Mouse (Mus musculus) erythroblast, adult 5-6 weeks (primary cell): ENCODE data around the gene Txndc9. TPM values are rescaled to one million over a fixed set of nuclear protein-coding genes. Genes with fewer than 3 reads are reported as not detected.
"Not testable (repeated sequence)": the region's sequence is repeated elsewhere in the genome, so short reads cannot be mapped to it uniquely, and the experiment has no call there.

ENCODE experiments used
- ATAC-seq: replicated peaks from 2 replicates; pipeline ENCODE4 v1.8.0; 2016; ENCODE audit warnings: moderate number of reproducible peaks, mild to moderate bottlenecking, moderate TSS enrichment, inconsistent platforms; ENCODE audit not compliant: poor library complexity, low FRiP score, severe bottlenecking
- total RNA-seq, 2 experiments: library from RNA; stranded (forward) in 1 of 2; stranded (reverse) in 1 of 2; fragments of 150-400 nt in 1 of 2; fragments of 200-764, 138-1000 nt in 1 of 2; gene quantifications; 2 replicates each; pipeline versions ENCODE4 v1.2.3 to v1.2.4; 2015 to 2017; ENCODE audit warnings: low replicate concordance in 2 of 2

The Txndc9 gene
- total RNA-seq, 2 experiments from 2014 or later, result 24.0 to 30.1 TPM

- ATAC-seq, result no peak
Measured at GRCm38 (mm10) chr1:37984326-37984725, 13.4 kb downstream of the Txndc9 start.

GRCm38 (mm10) chr1:37977303-37977702, 20.4 kb downstream of the Txndc9 start:
- no peak for ATAC-seq

GRCm38 (mm10) chr1:37976666-37977065, 21.0 kb downstream of the Txndc9 start:
- ATAC-seq, result not testable (repeated sequence)

GRCm38 (mm10) chr1:37971520-37971919, 26.2 kb downstream of the Txndc9 start:
- ATAC-seq, result no peak

- no peak for ATAC-seq
Measured at GRCm38 (mm10) chr1:37968746-37969145, 28.9 kb downstream of the Txndc9 start.

GRCm38 (mm10) chr1:37965571-37965970, 32.1 kb downstream of the Txndc9 start:
- ATAC-seq, result no peak

GRCm38 (mm10) chr1:37959486-37959885, 38.2 kb downstream of the Txndc9 start:
- ATAC-seq, result no peak

GRCm38 (mm10) chr1:37958516-37958915, 39.2 kb downstream of the Txndc9 start:
- no peak for ATAC-seq

GRCm38 (mm10) chr1:37957659-37958058, 40.0 kb downstream of the Txndc9 start, which contains the start of gene Lyg1:
Lyg1 (minus strand) TSS chr1:37957759.
- ATAC-seq, result no peak

GRCm38 (mm10) chr1:37956690-37957431, 40.8 kb downstream of the Txndc9 start:
- no peak for ATAC-seq

- no peak for ATAC-seq
Measured at GRCm38 (mm10) chr1:37955251-37955650, 42.4 kb downstream of the Txndc9 start.

GRCm38 (mm10) chr1:37954786-37955185, 42.9 kb downstream of the Txndc9 start:
- ATAC-seq, result no peak

GRCm38 (mm10) chr1:37948906-37949305, 48.8 kb downstream of the Txndc9 start:
- ATAC-seq, result no peak

Other genes with a start within 250 kb of the Txndc9 start
- gene Tsga10, start 131.5 kb downstream of the Txndc9 start, total RNA-seq (2015; ENCODE audit: low replicate concordance), result 1.3 and 2.5 TPM in 2 replicates
- gene Tsga10, start 131.5 kb downstream of the Txndc9 start, total RNA-seq (2017; ENCODE audit: low replicate concordance), result 2.9 and 5.2 TPM in 2 replicates
- gene Lipt1, start 126.2 kb downstream of the Txndc9 start, total RNA-seq (2015; ENCODE audit: low replicate concordance), result 0.63 TPM in 1 of 2 replicates, not detected in the other
- not detected in 2 replicates for gene Lipt1, start 126.2 kb downstream of the Txndc9 start, total RNA-seq (2017; ENCODE audit: low replicate concordance)
- gene Mitd1, start 107.5 kb downstream of the Txndc9 start, total RNA-seq (2015; ENCODE audit: low replicate concordance), result 10.4 and 24.9 TPM in 2 replicates
- gene Mitd1, start 107.5 kb downstream of the Txndc9 start, total RNA-seq (2017; ENCODE audit: low replicate concordance), result 6.7 and 13.4 TPM in 2 replicates
- gene Mrpl30, start 107.4 kb downstream of the Txndc9 start, total RNA-seq (2015; ENCODE audit: low replicate concordance), result 99.0 and 111 TPM in 2 replicates
- 36.2 and 43.3 TPM in 2 replicates for gene Mrpl30, start 107.4 kb downstream of the Txndc9 start, total RNA-seq (2017; ENCODE audit: low replicate concordance)
- 0.77 TPM in 1 of 2 replicates, not detected in the other for gene Lyg2, start 81.4 kb downstream of the Txndc9 start, total RNA-seq (2015; ENCODE audit: low replicate concordance)
- gene Lyg2, start 81.4 kb downstream of the Txndc9 start, total RNA-seq (2017; ENCODE audit: low replicate concordance), result not detected in 2 replicates
- gene Lyg1, start 40.1 kb downstream of the Txndc9 start, total RNA-seq (2015; ENCODE audit: low replicate concordance), result not detected in 2 replicates
- not detected in 2 replicates for gene Lyg1, start 40.1 kb downstream of the Txndc9 start, total RNA-seq (2017; ENCODE audit: low replicate concordance)
- gene Eif5b, start 117 bp upstream of the Txndc9 start, total RNA-seq (2015; ENCODE audit: low replicate concordance), result 18.6 and 20.5 TPM in 2 replicates
- 10.6 and 20.4 TPM in 2 replicates for gene Eif5b, start 117 bp upstream of the Txndc9 start, total RNA-seq (2017; ENCODE audit: low replicate concordance)
- gene Rev1, start 131.9 kb upstream of the Txndc9 start, total RNA-seq (2015; ENCODE audit: low replicate concordance), result 19.8 and 29.7 TPM in 2 replicates
- gene Rev1, start 131.9 kb upstream of the Txndc9 start, total RNA-seq (2017; ENCODE audit: low replicate concordance), result 21.2 and 40.1 TPM in 2 replicates